Mouse (Mus musculus): ENCODE measurements at regions not wholly inside any gene's neighbourhood (a gene's known extent, or its start where the extent isn't known, plus 50 kb on each side); places are given as distances from the start of the nearest gene placed in this dataset.

- DNase-seq (ENCODE audit: extremely low spot score, low spot score): no peak
Measured at GRCm38 (mm10) chr14:54185265-54185830, 68.6 kb downstream of the Dad1 start.

- DNase-seq (ENCODE audit: extremely low spot score, low spot score): no peak
Measured at GRCm38 (mm10) chr14:54183873-54184272, 70.0 kb downstream of the Dad1 start.

- no peak for DNase-seq (ENCODE audit: extremely low spot score, low spot score)
Measured at GRCm38 (mm10) chr14:54182838-54183237, 71.1 kb downstream of the Dad1 start.

GRCm38 (mm10) chr14:54181306-54181705 is 72.6 kb downstream of the Dad1 start:
- DNase-seq (ENCODE audit: extremely low spot score, low spot score): no peak

GRCm38 (mm10) chr14:54180754-54181153 is 73.2 kb downstream of the Dad1 start:
- DNase-seq (ENCODE audit: extremely low spot score, low spot score): no peak

- DNase-seq (ENCODE audit: extremely low spot score, low spot score): no peak
Measured at GRCm38 (mm10) chr14:54180271-54180670, 73.6 kb downstream of the Dad1 start.

- no peak for DNase-seq (ENCODE audit: extremely low spot score, low spot score)
Measured at GRCm38 (mm10) chr14:54178856-54179255, 75.0 kb downstream of the Dad1 start.

GRCm38 (mm10) chr14:54176469-54176868 is 77.4 kb downstream of the Dad1 start:
- DNase-seq (ENCODE audit: extremely low spot score, low spot score): no peak

GRCm38 (mm10) chr14:54175476-54175875 is 78.4 kb downstream of the Dad1 start:
- DNase-seq (ENCODE audit: extremely low spot score, low spot score): no peak

- DNase-seq (ENCODE audit: extremely low spot score, low spot score): no peak
Measured at GRCm38 (mm10) chr14:54173316-54173715, 80.6 kb downstream of the Dad1 start.

- DNase-seq (ENCODE audit: extremely low spot score, low spot score): no peak
Measured at GRCm38 (mm10) chr14:54169254-54169653, 84.7 kb downstream of the Dad1 start.

GRCm38 (mm10) chr14:54168414-54168931 is 85.4 kb downstream of the Dad1 start:
- no peak for DNase-seq (ENCODE audit: extremely low spot score, low spot score)

- DNase-seq (ENCODE audit: extremely low spot score, low spot score): no peak
Measured at GRCm38 (mm10) chr14:54166057-54166456, 87.8 kb downstream of the Dad1 start.

- no peak for DNase-seq (ENCODE audit: extremely low spot score, low spot score)
Measured at GRCm38 (mm10) chr14:54164874-54165273, 89.0 kb downstream of the Dad1 start.

GRCm38 (mm10) chr14:54161916-54162315 is 92.0 kb downstream of the Dad1 start:
- no peak for DNase-seq (ENCODE audit: extremely low spot score, low spot score)

- no peak for DNase-seq (ENCODE audit: extremely low spot score, low spot score)
Measured at GRCm38 (mm10) chr14:54161206-54161605, 92.7 kb downstream of the Dad1 start.

- no peak for DNase-seq (ENCODE audit: extremely low spot score, low spot score)
Measured at GRCm38 (mm10) chr14:54159816-54160215, 94.1 kb downstream of the Dad1 start.

- no peak for DNase-seq (ENCODE audit: extremely low spot score, low spot score)
Measured at GRCm38 (mm10) chr14:54158214-54158965, 95.5 kb downstream of the Dad1 start.

- DNase-seq (ENCODE audit: extremely low spot score, low spot score): no peak
Measured at GRCm38 (mm10) chr14:54156536-54156935, 97.4 kb downstream of the Dad1 start.

- DNase-seq (ENCODE audit: extremely low spot score, low spot score): peak; percentile 70
Measured at GRCm38 (mm10) chr14:54152485-54153235, 101.2 kb downstream of the Dad1 start.

GRCm38 (mm10) chr14:54151921-54152320 is 102.0 kb downstream of the Dad1 start:
- DNase-seq (ENCODE audit: extremely low spot score, low spot score): no peak

GRCm38 (mm10) chr14:54151272-54151671 is 102.6 kb downstream of the Dad1 start:
- DNase-seq (ENCODE audit: extremely low spot score, low spot score): no peak
